Mouse (Mus musculus): ENCODE results near the gene Edem3.

DNA sequence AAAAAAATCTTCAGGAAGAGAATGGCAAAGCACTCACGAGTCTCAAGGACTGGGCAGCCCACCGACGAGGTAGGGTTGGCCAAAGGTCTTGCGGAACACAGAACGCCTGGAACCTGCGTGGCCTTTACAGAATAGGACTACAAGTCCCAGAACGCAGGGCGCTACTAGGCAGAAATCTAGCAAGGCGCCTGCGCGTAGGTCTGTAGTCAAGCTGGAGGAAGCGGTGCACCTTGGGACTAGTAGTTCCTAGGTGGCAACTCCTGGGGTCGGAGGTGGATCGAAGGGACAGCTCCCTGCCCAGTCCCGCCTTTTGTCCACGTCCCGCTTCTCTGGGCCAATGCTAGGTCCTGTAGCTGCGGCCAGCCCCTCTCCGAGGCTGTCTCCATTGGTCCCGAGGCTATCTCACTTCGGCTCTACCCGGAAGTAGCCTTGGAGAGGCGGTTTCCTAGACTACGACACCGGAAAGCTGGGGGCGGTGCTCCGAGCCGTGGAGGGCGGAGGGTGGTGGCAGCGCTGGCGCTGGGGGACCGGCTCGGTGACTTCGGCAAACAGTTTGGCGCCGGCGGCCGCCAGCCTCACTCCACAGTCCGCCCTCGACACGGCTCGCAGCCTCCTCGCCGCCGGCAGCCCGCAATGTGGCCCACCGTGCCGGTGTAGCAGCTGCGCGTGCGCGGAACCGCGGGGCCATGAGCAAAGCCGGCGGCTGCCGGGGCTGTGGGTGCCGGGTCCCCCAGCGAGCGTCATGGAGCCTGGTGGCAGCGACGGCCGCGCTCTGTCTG is at the start of gene Edem3:
- TF ChIP-seq CTCF (IDR thresholded peaks at IDR 0.05; ENCODE audit: low read depth) = no peak
- no peak for TF ChIP-seq EP300 (IDR thresholded peaks at IDR 0.05; ENCODE audit: low read depth)

Data from heart, postnatal 0 days (tissue).